ENCODE assay signal across 21 mouse cellular contexts in the genomic region with DNA sequence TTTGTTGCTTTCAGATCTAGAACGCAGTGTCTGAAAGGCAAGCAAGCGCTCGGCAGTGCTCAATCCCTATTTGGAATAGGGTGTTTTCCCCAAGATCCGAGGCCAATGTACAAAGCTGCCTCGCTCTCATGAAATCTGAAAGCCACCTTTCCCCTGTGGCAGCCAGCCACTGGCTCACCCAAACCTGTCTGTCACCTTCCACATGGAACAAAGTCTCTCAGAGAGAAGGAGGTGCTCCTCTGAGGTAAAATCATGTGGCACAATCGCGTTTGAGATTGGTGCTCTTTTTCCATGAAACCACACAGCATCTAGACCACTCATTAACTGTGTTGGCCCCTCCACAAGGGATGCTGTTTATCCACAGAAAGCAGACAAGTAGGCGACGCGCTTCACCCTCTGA.
"Had no signal": no experiment of that assay in that cellular context is flagged by ENCODE, and none has a peak within 500 bp of the region (broad histone marks: within the 10 kb centered on the region; RNA-seq: fewer than 3 reads in every experiment).

No protein-coding gene starts in this region.

- H3K27me3 ChIP-seq: liver, embryonic 15.5 days; lung, embryonic 15.5 days; megakaryocyte, embryonic 14.5 days; neural tube, embryonic 12.5 days; neural tube, embryonic 15.5 days had no signal

- H3K4me3 ChIP-seq: liver, embryonic 12.5 days; liver, embryonic 15.5 days; lung, embryonic 15.5 days; megakaryocyte, embryonic 14.5 days; midbrain, embryonic 10.5 days; neural tube, embryonic 12.5 days; neural tube, embryonic 15.5 days had no signal

- DNase-seq: left cerebral cortex, postnatal 4 days; lung, adult 18-20 months; lung, postnatal 10 days; lung, postnatal 36 days; midbrain, embryonic 14.5 days; right cerebral cortex, adult 18-20 months; right cerebral cortex, postnatal 14 days; right cerebral cortex, postnatal 4 days; thymus, adult 2 months; thymus, postnatal 14 days; thymus, postnatal 4 days had no signal

- H3K4me1 ChIP-seq: liver, embryonic 12.5 days; liver, embryonic 15.5 days; lung, embryonic 15.5 days; megakaryocyte, embryonic 14.5 days; midbrain, embryonic 10.5 days; neural tube, embryonic 12.5 days; neural tube, embryonic 15.5 days had no signal

- H3K9ac ChIP-seq: liver, embryonic 12.5 days; liver, embryonic 15.5 days; lung, embryonic 15.5 days; neural tube, embryonic 12.5 days; neural tube, embryonic 15.5 days had no signal

- H3K27ac ChIP-seq: hindbrain, postnatal 0 days; kidney, postnatal 0 days; liver, embryonic 12.5 days; liver, embryonic 15.5 days; lung, embryonic 15.5 days; midbrain, embryonic 10.5 days; neural tube, embryonic 12.5 days; neural tube, embryonic 15.5 days; stomach, postnatal 0 days had no signal

- H3K36me3 ChIP-seq: liver, embryonic 12.5 days; liver, embryonic 15.5 days; lung, embryonic 15.5 days; midbrain, embryonic 10.5 days; neural tube, embryonic 12.5 days; neural tube, embryonic 15.5 days had no signal
